ENCODE assay signal across 7 mouse cellular contexts in the genomic region with DNA sequence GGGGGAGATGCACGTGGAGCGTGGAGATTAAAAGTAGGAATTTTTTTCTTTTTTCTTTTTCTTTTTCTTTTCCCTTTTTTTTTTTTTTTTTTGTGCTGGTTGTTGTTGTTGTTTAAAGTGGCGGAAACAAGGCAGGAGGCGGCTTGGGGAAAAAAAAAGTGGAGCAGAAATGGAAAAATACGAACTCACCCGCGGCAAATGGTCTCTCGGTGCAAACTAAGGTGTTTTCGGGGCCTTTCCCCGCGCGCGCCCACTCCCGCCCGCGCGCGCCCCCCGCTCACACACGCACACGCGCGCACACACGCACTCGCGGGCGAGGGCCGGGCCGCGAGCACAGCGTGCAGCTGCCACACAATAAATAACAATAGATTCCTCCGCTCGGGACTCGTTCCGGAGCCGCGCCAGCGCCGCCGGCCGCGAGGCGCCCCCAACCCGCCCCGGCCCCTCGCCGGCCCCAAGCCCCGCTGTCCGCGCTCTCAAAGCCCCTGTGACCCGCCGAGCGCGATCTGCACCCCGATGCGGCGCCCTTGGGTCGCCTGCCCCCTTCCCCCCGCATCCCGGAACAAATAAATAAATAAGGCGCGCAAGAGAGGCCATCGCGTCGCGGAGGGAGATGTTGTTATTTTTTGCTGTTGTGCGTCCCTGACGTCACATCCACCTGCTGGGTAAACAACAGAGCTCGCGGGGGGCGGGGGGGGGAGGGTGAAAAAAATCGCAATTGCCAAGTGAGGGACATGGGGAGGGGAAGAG. TPM values are rescaled to one million over a fixed set of nuclear protein-coding genes. Genes with fewer than 3 reads are reported as not detected.
DNase-seq lines count a peak whose midpoint lies in the region; ATAC-seq and TF ChIP-seq lines count a peak whose summit lies in the region.

A gene (minus strand): TSS at position 363 of the 750 bp plus-strand sequence.

- DNase-seq in adrenal gland, postnatal 14 days = peak; percentile 83
- peak; percentile 87 to 91 for DNase-seq in heart, adult 18-20 months
- DNase-seq in kidney, adult 18-20 months = peak; percentile 89
- DNase-seq in limb, embryonic 11.5 days (ENCODE audit: low spot score) = peak; percentile 83

- H3K4me2 ChIP-seq in embryonic facial prominence, embryonic 12.5 days (replicated peaks) = peak within 1 kb of the TSS; percentile 85
- H3K4me2 ChIP-seq in limb, embryonic 11.5 days (ENCODE audit: low read depth, severe bottlenecking) = peak within 1 kb of the TSS; percentile 96
- peak within 1 kb of the TSS; percentile 100 for H3K4me2 ChIP-seq in midbrain, embryonic 13.5 days (replicated peaks)

- peak within 1 kb of the TSS; percentile 99 for H3K27ac ChIP-seq in embryonic facial prominence, embryonic 12.5 days
- peak within 1 kb of the TSS; percentile 90 for H3K27ac ChIP-seq in limb, embryonic 11.5 days (replicated peaks; ENCODE audit: low read depth, low read length)
- peak within 1 kb of the TSS; percentile 99 for H3K27ac ChIP-seq in midbrain, embryonic 13.5 days
- H3K27ac ChIP-seq in small intestine, adult 2 months (ENCODE audit: insufficient read depth, low read depth, low read length) = peak within 1 kb of the TSS; percentile 96

- TF ChIP-seq CTCF in small intestine, adult 2 months (IDR thresholded peaks at IDR 0.05; ENCODE audit: extremely low read depth, insufficient read length, insufficient replicate concordance, low read depth, low read length) = no peak

- under 1% methylated on average over 70 of the region's 72 CpGs for WGBS in embryonic facial prominence, embryonic 12.5 days
- under 1% methylated on average over 72 of the region's 72 CpGs for WGBS in limb, embryonic 11.5 days
- under 1% methylated on average over 70 of the region's 72 CpGs for WGBS in midbrain, embryonic 13.5 days
- WGBS in small intestine, adult 2 months = under 1% methylated on average over 72 of the region's 72 CpGs

- 0 out of 2 replicates have a peak, but pooled peaks cover 4% of the 10 kb centered on the region for H3K4me1 ChIP-seq in embryonic facial prominence, embryonic 12.5 days
- 0 out of 2 replicates have a peak, but pooled peaks cover 2% of the 10 kb centered on the region for H3K4me1 ChIP-seq in limb, embryonic 11.5 days (ENCODE audit: control insufficient read depth, insufficient read depth, low read length)
- peaks cover 31% of the 10 kb centered on the region for H3K4me1 ChIP-seq in midbrain, embryonic 13.5 days (replicated peaks)
- H3K4me1 ChIP-seq in small intestine, adult 2 months (ENCODE audit: control insufficient read depth, insufficient read depth, insufficient read length, low read length) = no peaks in the 10 kb centered on the region; the same call in 1 of the 2 replicates

- H3K9ac ChIP-seq in embryonic facial prominence, embryonic 12.5 days = peak within 1 kb of the TSS; percentile 88
- H3K9ac ChIP-seq in limb, embryonic 11.5 days (ENCODE audit: low read length) = peak within 1 kb of the TSS; percentile 82
- H3K9ac ChIP-seq in midbrain, embryonic 13.5 days (replicated peaks) = peak within 1 kb of the TSS; percentile 93

- H3K4me3 ChIP-seq in embryonic facial prominence, embryonic 12.5 days = peak within 1 kb of the TSS; percentile 73
- H3K4me3 ChIP-seq in limb, embryonic 11.5 days (ENCODE audit: low read depth, low read length) = peak within 1 kb of the TSS; percentile 74
- peak within 1 kb of the TSS; percentile 78 for H3K4me3 ChIP-seq in midbrain, embryonic 13.5 days (replicated peaks)
- peak within 1 kb of the TSS; percentile 90 for H3K4me3 ChIP-seq in small intestine, adult 2 months (ENCODE audit: low read depth, low read length)

- H3K9me3 ChIP-seq in embryonic facial prominence, embryonic 12.5 days = 0 out of 2 replicates have a peak, but pooled peaks cover 5% of the 10 kb centered on the region
- H3K9me3 ChIP-seq in limb, embryonic 11.5 days (ENCODE audit: control insufficient read depth, low read length) = no peaks in the 10 kb centered on the region; the same call in 1 of the 2 replicates
- peaks cover 4% of the 10 kb centered on the region; the same call in 1 of the 2 replicates for H3K9me3 ChIP-seq in midbrain, embryonic 13.5 days

- no peaks in the 10 kb centered on the region for H3K27me3 ChIP-seq in embryonic facial prominence, embryonic 12.5 days
- H3K27me3 ChIP-seq in limb, embryonic 11.5 days (ENCODE audit: control insufficient read depth, insufficient read depth, low read length) = peaks cover 4% of the 10 kb centered on the region; the same call in 1 of the 2 replicates
- H3K27me3 ChIP-seq in midbrain, embryonic 13.5 days = no peaks in the 10 kb centered on the region
- no peaks in the 10 kb centered on the region for H3K27me3 ChIP-seq in small intestine, adult 2 months (ENCODE audit: control insufficient read depth, insufficient read depth, low read length)

- H3K36me3 ChIP-seq in embryonic facial prominence, embryonic 12.5 days = peaks cover 9% of the 10 kb centered on the region; the same call in 1 of the 2 replicates
- H3K36me3 ChIP-seq in limb, embryonic 11.5 days (ENCODE audit: control insufficient read depth, insufficient read depth, low read length) = no peaks in the 10 kb centered on the region
- H3K36me3 ChIP-seq in midbrain, embryonic 13.5 days = peaks cover 9% of the 10 kb centered on the region; the same call in 1 of the 2 replicates
- H3K36me3 ChIP-seq in small intestine, adult 2 months (ENCODE audit: control insufficient read depth, insufficient read depth, low read length) = no peaks in the 10 kb centered on the region

- ATAC-seq in embryonic facial prominence, embryonic 12.5 days (ENCODE audit: insufficient number of reproducible peaks, insufficient read depth, low FRiP score, low TSS enrichment) = no peak
- ATAC-seq in limb, embryonic 11.5 days (ENCODE audit: insufficient number of reproducible peaks, low FRiP score, low TSS enrichment, low read depth) = no peak
- peak; percentile 48 for ATAC-seq in midbrain, embryonic 13.5 days

- no peak for TF ChIP-seq POLR2A in small intestine, adult 2 months (IDR thresholded peaks at IDR 0.05; ENCODE audit: low read depth, low read length)

RNA-seq across cellular contexts. Expression of the gene that starts here (rescaled TPM):
- total RNA-seq in adrenal gland, postnatal 14 days (2021) = 46.4 and 64.0 TPM in 2 replicates
- polyA plus RNA-seq in embryonic facial prominence, embryonic 12.5 days (2016; fragmentation: Nextera tagmentation; extraction: Ambion mirVana) = 112 and 132 TPM in 2 replicates
- 10 to 100 TPM; 29.4 to 32.8 TPM for total RNA-seq in heart, adult 18-20 months (2021)
- 65.4 and 79.5 TPM in 2 replicates for polyA plus RNA-seq in limb, embryonic 11.5 days (2014; fragmentation: Nextera tagmentation; extraction: Ambion mirVana)
- polyA plus RNA-seq in midbrain, embryonic 13.5 days (2015; fragmentation: Nextera tagmentation; extraction: Ambion mirVana) = 68.3 and 70.4 TPM in 2 replicates
- 26.8 and 52.2 TPM in 2 replicates for polyA plus RNA-seq in small intestine, adult 2 months (2012; rRNA removed)
